Mouse (Mus musculus) MEL (cell line): ENCODE data around the gene Tle4.

ENCODE experiments used
- BHLHE40 ChIP-seq: IDR thresholded peaks from 2 replicates; pipeline ENCODE4 v1.6.1; 2012; ENCODE audit warnings: low read depth, mild to moderate bottlenecking, inconsistent platforms, low read length, improper control_type of control experiment, borderline replicate concordance
- CTCF ChIP-seq, 3 experiments: IDR thresholded peaks in 2 of 3; conservative IDR thresholded peaks in 1 of 3; 2 replicates each; pipeline ENCODE4 v1.5.1; 2011 to 2012; ENCODE audit warnings: low read length in 3 of 3, low read depth in 2 of 3, mild to moderate bottlenecking in 2 of 3, improper control_type of control experiment in 1 of 3, inconsistent platforms in 1 of 3, mixed read lengths in 1 of 3, moderate library complexity in 1 of 3; ENCODE audit not compliant: control insufficient read depth in 1 of 3, insufficient read depth in 1 of 3, poor library complexity in 1 of 3, severe bottlenecking in 1 of 3
- E2F4 ChIP-seq: IDR thresholded peaks from 2 replicates; pipeline ENCODE4 v1.6.1; 2011; ENCODE audit warnings: low read depth, low read length, improper control_type of control experiment, borderline replicate concordance
- EP300 ChIP-seq, 2 experiments: IDR thresholded peaks; 2 replicates each; pipeline ENCODE4 v1.6.1; 2011; ENCODE audit warnings: improper control_type of control experiment in 2 of 2, low read length in 2 of 2, low read depth in 1 of 2, mild to moderate bottlenecking in 1 of 2
- POLR2A ChIP-seq, 2 experiments: IDR thresholded peaks; 2 replicates each; pipeline ENCODE4 v1.6.1; 2011 to 2012; ENCODE audit warnings: low read length in 2 of 2, mild to moderate bottlenecking in 2 of 2, control low read depth in 1 of 2, improper control_type of control experiment in 1 of 2, low read depth in 1 of 2, moderate library complexity in 1 of 2; ENCODE audit not compliant: control insufficient read depth in 1 of 2, insufficient read depth in 1 of 2, poor library complexity in 1 of 2
- POLR2AphosphoS2 ChIP-seq: IDR thresholded peaks from 2 replicates; pipeline ENCODE4 v1.6.1; 2011; ENCODE audit warnings: low read length, improper control_type of control experiment
- TBP ChIP-seq: IDR thresholded peaks from 2 replicates; pipeline ENCODE4 v1.8.0; 2011; ENCODE audit warnings: low read depth, low read length, improper control_type of control experiment

GRCm38 (mm10) chr19:14469325-14469724, 128.5 kb downstream of the Tle4 start:
- TF ChIP-seq POLR2A (IDR thresholded peaks at IDR 0.05; ENCODE audit: control insufficient read depth in 1 of 2, insufficient read depth in 1 of 2, low read depth in 1 of 2, low read length in 2 of 2, poor library complexity in 1 of 2) (no peak), E2F4 (no peak), CTCF (IDR thresholded peaks at IDR 0.05 in 2 of 3, conservative IDR thresholded peaks at IDR 0.05 in 1 of 3; ENCODE audit: control insufficient read depth in 1 of 3, insufficient read depth in 1 of 3, low read depth in 2 of 3, low read length in 3 of 3, poor library complexity in 1 of 3, severe bottlenecking in 1 of 3) (no peak), POLR2AphosphoS2 (no peak), TBP (no peak), EP300 (IDR thresholded peaks at IDR 0.05; ENCODE audit: low read depth in 1 of 2, low read length in 2 of 2) (no peak), BHLHE40 (no peak)
